Comparison of ENCODE assay signal across 1 mouse cellular context in the genomic region with DNA sequence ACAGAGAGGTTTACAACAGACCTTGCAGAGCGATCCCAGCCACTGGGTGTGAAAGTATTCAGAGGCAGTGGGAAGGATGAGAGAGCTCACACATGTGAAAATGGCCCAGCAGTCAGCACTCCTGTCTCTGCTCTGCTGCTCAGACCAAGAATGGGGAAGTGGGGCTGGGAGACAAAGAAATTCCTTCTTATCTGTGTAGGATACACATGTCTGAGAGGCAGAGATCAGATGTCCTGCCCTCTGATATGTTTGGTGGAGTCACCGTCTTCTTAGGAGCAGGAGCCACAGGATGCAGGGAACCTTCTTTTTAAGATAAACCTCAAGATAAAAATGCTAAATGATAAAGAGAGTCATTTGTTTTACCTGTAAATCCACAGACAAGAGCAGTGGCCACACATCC.
TF ChIP-seq lines count a peak whose summit lies in the region.

No protein-coding gene starts in this region.

TF ChIP-seq in MEL, 35 proteins besides CTCF, POLR2A, EP300 and RAD21 (continued from another document):
- TF ChIP-seq MAFK (IDR thresholded peaks at IDR 0.05; ENCODE audit: borderline replicate concordance, low read depth, low read length), result no peak
- no peak for TF ChIP-seq BHLHE40 (IDR thresholded peaks at IDR 0.05; ENCODE audit: borderline replicate concordance, low read depth, low read length)
- no peak for TF ChIP-seq JUND (IDR thresholded peaks at IDR 0.05; ENCODE audit: low read depth, low read length)
- TF ChIP-seq ETS1 (IDR thresholded peaks at IDR 0.05; ENCODE audit: low read depth, low read length), result peak; percentile 85
- peak; percentile 96 for TF ChIP-seq GATA1 (IDR thresholded peaks at IDR 0.05; ENCODE audit: low read depth, low read length)
- TF ChIP-seq MYB (IDR thresholded peaks at IDR 0.05; ENCODE audit: low read depth, low read length), result no peak
- no peak for TF ChIP-seq ZMIZ1 (IDR thresholded peaks at IDR 0.05; ENCODE audit: low read depth, low read length)
- no peak for TF ChIP-seq KAT2A (conservative IDR thresholded peaks at IDR 0.05; ENCODE audit: low read depth, low read length)
- peak; percentile 82 for TF ChIP-seq RCOR1 (IDR thresholded peaks at IDR 0.05; ENCODE audit: low read depth, low read length)
- 0 out of 2 replicates have a peak, but pooled peaks have one; percentile 19 for TF ChIP-seq MAZ (IDR thresholded peaks at IDR 0.05; ENCODE audit: low read depth, low read length)
- no peak for TF ChIP-seq GABPA (IDR thresholded peaks at IDR 0.05; ENCODE audit: low read depth, low read length)
- TF ChIP-seq SIN3A (IDR thresholded peaks at IDR 0.05; ENCODE audit: low read length), result 0 out of 2 replicates have a peak, but pooled peaks have one; percentile 43
- no peak for TF ChIP-seq E2F4 (IDR thresholded peaks at IDR 0.05; ENCODE audit: borderline replicate concordance, low read depth, low read length)
- TF ChIP-seq NELFE (IDR thresholded peaks at IDR 0.05; ENCODE audit: low read depth, low read length), result no peak
- TF ChIP-seq CHD2 (IDR thresholded peaks at IDR 0.05; ENCODE audit: low read length), result no peak
- no peak for TF ChIP-seq NRF1 (IDR thresholded peaks at IDR 0.05; ENCODE audit: insufficient read depth, low read depth, low read length, poor library complexity, severe bottlenecking)
- TF ChIP-seq POLR2AphosphoS2 (IDR thresholded peaks at IDR 0.05; ENCODE audit: low read length), result no peak
- TF ChIP-seq UBTF (IDR thresholded peaks at IDR 0.05; ENCODE audit: borderline replicate concordance, insufficient read depth, low read depth, low read length), result no peak
- TF ChIP-seq TCF12 (IDR thresholded peaks at IDR 0.05; ENCODE audit: low read depth, low read length), result peak; percentile 92
- TF ChIP-seq POLR2AphosphoS5 (IDR thresholded peaks at IDR 0.05; ENCODE audit: borderline replicate concordance, low read depth, low read length), result no peak
- peak; percentile 60 for TF ChIP-seq TAL1 (IDR thresholded peaks at IDR 0.05; ENCODE audit: low read length)
- no peak for TF ChIP-seq ZC3H11A (IDR thresholded peaks at IDR 0.05; ENCODE audit: low read depth, low read length)
- TF ChIP-seq HCFC1 (IDR thresholded peaks at IDR 0.05; ENCODE audit: low read depth, low read length), result no peak
